ENCODE assay signal across 15 mouse cellular contexts in the genomic region with DNA sequence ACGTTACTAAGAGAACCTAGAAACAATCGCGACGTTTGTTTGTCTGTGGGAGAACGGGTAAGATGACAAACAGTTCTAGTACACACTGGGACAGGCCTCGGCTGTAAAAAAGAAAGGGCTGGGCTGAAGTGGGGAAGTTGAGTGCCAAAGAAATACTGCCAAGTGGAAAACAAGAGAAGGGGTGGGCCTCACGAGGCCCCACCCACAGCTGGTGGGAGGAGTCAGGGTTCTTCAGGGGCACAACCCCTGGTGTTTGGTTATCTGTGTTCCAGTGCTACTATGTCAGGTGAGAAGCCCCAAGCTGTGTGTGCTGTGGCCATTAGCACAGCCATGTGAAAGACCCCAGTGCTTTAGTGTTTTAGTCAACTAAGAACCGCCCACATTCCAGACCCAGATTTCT. TPM values are rescaled to one million over a fixed set of nuclear protein-coding genes. Genes with fewer than 3 reads are reported as not detected.
DNase-seq lines count a peak whose midpoint lies in the region; ATAC-seq and TF ChIP-seq lines count a peak whose summit lies in the region.
"Had no signal": no experiment of that assay in that cellular context is flagged by ENCODE, and none has a peak within 500 bp of the region (broad histone marks: within the 10 kb centered on the region; RNA-seq: fewer than 3 reads in every experiment).

No protein-coding gene starts in this region.

- H3K4me2 ChIP-seq in heart, postnatal 0 days (ENCODE audit: low read depth, low read length), result no peak overlapping the region
- no peak overlapping the region for H3K4me2 ChIP-seq in intestine, embryonic 16.5 days (ENCODE audit: low read depth, low read length)
- H3K4me2 ChIP-seq: embryonic facial prominence, embryonic 12.5 days; forebrain, embryonic 12.5 days; liver, embryonic 12.5 days; midbrain, embryonic 13.5 days had no signal

- no peak overlapping the region for H3K4me3 ChIP-seq in heart, postnatal 0 days (ENCODE audit: low read depth, low read length)
- no peak overlapping the region for H3K4me3 ChIP-seq in MEL (ENCODE audit: control insufficient read depth in 1 of 2, insufficient read depth in 1 of 2, low read depth in 2 of 2, low read length in 2 of 2)
- no peak overlapping the region for H3K4me3 ChIP-seq in intestine, embryonic 16.5 days (ENCODE audit: low read length)
- H3K4me3 ChIP-seq: embryonic facial prominence, embryonic 12.5 days; forebrain, embryonic 12.5 days; liver, embryonic 12.5 days; midbrain, embryonic 13.5 days had no signal

- WGBS in heart, postnatal 0 days, result 53% methylated on average over 8 of the region's 8 CpGs
- WGBS in intestine, embryonic 16.5 days, result 47% methylated on average over 8 of the region's 8 CpGs

- no peak overlapping the region for H3K9ac ChIP-seq in heart, postnatal 0 days (replicated peaks; ENCODE audit: low read depth, low read length)
- H3K9ac ChIP-seq in MEL (ENCODE audit: control insufficient read depth, low read depth, low read length, poor library complexity, severe bottlenecking), result no peak overlapping the region
- no peak overlapping the region for H3K9ac ChIP-seq in intestine, embryonic 16.5 days (ENCODE audit: low read depth, low read length)
- H3K9ac ChIP-seq: embryonic facial prominence, embryonic 12.5 days; forebrain, embryonic 12.5 days; liver, embryonic 12.5 days; midbrain, embryonic 13.5 days had no signal

- TF ChIP-seq CTCF in heart, postnatal 0 days (IDR thresholded peaks at IDR 0.05; ENCODE audit: low read depth), result no peak
- no peak for TF ChIP-seq CTCF in MEL (IDR thresholded peaks at IDR 0.05 in 2 of 3, conservative IDR thresholded peaks at IDR 0.05 in 1 of 3; ENCODE audit: control insufficient read depth in 1 of 3, insufficient read depth in 1 of 3, low read depth in 2 of 3, low read length in 3 of 3, poor library complexity in 1 of 3, severe bottlenecking in 1 of 3)

- H3K4me1 ChIP-seq in heart, postnatal 0 days (ENCODE audit: control insufficient read depth, insufficient read depth), result peaks cover 6% of the 10 kb centered on the region; the same call in 1 of the 2 replicates
- no peaks in the 10 kb centered on the region for H3K4me1 ChIP-seq in MEL (ENCODE audit: control insufficient read depth in 1 of 2, insufficient read depth in 2 of 2, low read length in 2 of 2)
- peaks cover 2% of the 10 kb centered on the region; the same call in 1 of the 2 replicates for H3K4me1 ChIP-seq in intestine, embryonic 16.5 days (ENCODE audit: control insufficient read depth, insufficient read depth, low read length)

- no peaks in the 10 kb centered on the region for H3K36me3 ChIP-seq in heart, postnatal 0 days (replicated peaks; ENCODE audit: control insufficient read depth, insufficient read depth, low read length)
- H3K36me3 ChIP-seq in MEL (ENCODE audit: control insufficient read depth in 1 of 2, insufficient read depth in 2 of 2, low read length in 2 of 2), result no peaks in the 10 kb centered on the region
- H3K36me3 ChIP-seq in intestine, embryonic 16.5 days (ENCODE audit: control insufficient read depth, insufficient read depth, low read length), result 0 out of 2 replicates have a peak, but pooled peaks cover 2% of the 10 kb centered on the region
- H3K36me3 ChIP-seq: embryonic facial prominence, embryonic 12.5 days; forebrain, embryonic 12.5 days; liver, embryonic 12.5 days had no signal

- DNase-seq in heart, postnatal 0 days (ENCODE audit: low spot score), result peak; percentile 37
- DNase-seq in heart, postnatal 14 days, result no peak
- DNase-seq in MEL (ENCODE audit: low read depth, low spot score), result peak; percentile 64
- no peak for DNase-seq in cerebellum, postnatal 4 days (ENCODE audit: low spot score in 2 of 2)
- no peak for DNase-seq in gastrocnemius, postnatal 10 days
- DNase-seq in kidney, adult 18-20 months, result no peak
- DNase-seq: cerebellum, adult 2 months; gastrocnemius, postnatal 25 days; kidney, postnatal 4 days had no signal

- TF ChIP-seq POLR2A in MEL (IDR thresholded peaks at IDR 0.05; ENCODE audit: control insufficient read depth in 1 of 2, insufficient read depth in 1 of 2, low read depth in 1 of 2, low read length in 2 of 2, poor library complexity in 1 of 2), result no peak

- no peaks in the 10 kb centered on the region for H3K27me3 ChIP-seq in heart, postnatal 0 days (ENCODE audit: control insufficient read depth, insufficient read depth, low read length)
- H3K27me3 ChIP-seq in MEL (ENCODE audit: control insufficient read depth in 1 of 2, insufficient read depth in 2 of 2, low read length in 2 of 2), result no peaks in the 10 kb centered on the region
- H3K27me3 ChIP-seq in intestine, embryonic 16.5 days (replicated peaks; ENCODE audit: control insufficient read depth, insufficient read depth, low read length), result no peaks in the 10 kb centered on the region
- H3K27me3 ChIP-seq: embryonic facial prominence, embryonic 12.5 days; forebrain, embryonic 12.5 days; liver, embryonic 12.5 days; midbrain, embryonic 13.5 days had no signal

- no peaks in the 10 kb centered on the region for H3K79me2 ChIP-seq in MEL (ENCODE audit: control insufficient read depth, insufficient read depth, low read length, poor library complexity)

- no peak for TF ChIP-seq EP300 in heart, postnatal 0 days (IDR thresholded peaks at IDR 0.05; ENCODE audit: low read depth)
- no peak for TF ChIP-seq EP300 in MEL (IDR thresholded peaks at IDR 0.05; ENCODE audit: low read depth in 1 of 2, low read length in 2 of 2)

- ATAC-seq in heart, postnatal 0 days (ENCODE audit: insufficient read depth, low read depth), result peak; percentile 49; the same call in 1 of the 2 replicates
- ATAC-seq in intestine, embryonic 16.5 days, result peak; percentile 44
- peak; percentile 69 for ATAC-seq in megakaryocyte progenitor cell, adult 5-6 weeks (replicated peaks; ENCODE audit: poor library complexity)
- ATAC-seq: liver, embryonic 12.5 days; midbrain, embryonic 13.5 days had no signal

- no peaks in the 10 kb centered on the region for H3K9me3 ChIP-seq in heart, postnatal 0 days (replicated peaks; ENCODE audit: control insufficient read depth, low read length)
- H3K9me3 ChIP-seq in MEL (replicated peaks; ENCODE audit: insufficient read depth, low read length), result no peaks in the 10 kb centered on the region
- peaks cover 6% of the 10 kb centered on the region; the same call in 1 of the 2 replicates for H3K9me3 ChIP-seq in intestine, embryonic 16.5 days (ENCODE audit: control insufficient read depth, low read length)
- H3K9me3 ChIP-seq: embryonic facial prominence, embryonic 12.5 days; liver, embryonic 12.5 days; midbrain, embryonic 13.5 days had no signal

- intact Hi-C loops in heart, postnatal 14 days (cut with DNase I), result no loop called here

- peak overlapping the region; percentile 39; the same call in 1 of the 2 replicates for H3K27ac ChIP-seq in heart, postnatal 0 days (ENCODE audit: low read depth)
- no peak overlapping the region for H3K27ac ChIP-seq in MEL (ENCODE audit: control insufficient read depth, low read depth, low read length)
- H3K27ac ChIP-seq in intestine, embryonic 16.5 days (ENCODE audit: low read length), result no peak overlapping the region
- H3K27ac ChIP-seq: embryonic facial prominence, embryonic 12.5 days; forebrain, embryonic 12.5 days; liver, embryonic 12.5 days; midbrain, embryonic 13.5 days had no signal

- TF ChIP-seq RAD21 in MEL (IDR thresholded peaks at IDR 0.05; ENCODE audit: low read depth, low read length), result no peak

TF ChIP-seq in MEL, 35 proteins besides CTCF, POLR2A, EP300 and RAD21:
- no peak for TF ChIP-seq MEF2A (IDR thresholded peaks at IDR 0.05; ENCODE audit: extremely low read depth, insufficient replicate concordance, low read depth, low read length, poor library complexity, severe bottlenecking)
- no peak for TF ChIP-seq ETS1 (IDR thresholded peaks at IDR 0.05; ENCODE audit: low read depth, low read length)
- no peak for TF ChIP-seq SMC3 (IDR thresholded peaks at IDR 0.05; ENCODE audit: low read depth, low read length)
- TF ChIP-seq KAT2A (conservative IDR thresholded peaks at IDR 0.05; ENCODE audit: low read depth, low read length), result no peak
TF ChIP-seq in MEL: peak in this region for 0.

RNA-seq across cellular contexts. Expression of gene Pxylp1, which starts 22.4 kb away (rescaled TPM):
- total RNA-seq in heart, postnatal 0 days (2014; rRNA removed; ENCODE audit: low replicate concordance), result 27.3 and 89.9 TPM in 2 replicates
- polyA plus RNA-seq in heart, postnatal 0 days (2015; fragmentation: Nextera tagmentation; extraction: Ambion mirVana), result 12.8 and 14.4 TPM in 2 replicates
- total RNA-seq in heart, postnatal 14 days (2021), result 10 to 100 TPM; 17.4 to 20.9 TPM
- total RNA-seq in MEL (2012; rRNA removed), result 5.4 and 5.7 TPM in 2 replicates
- polyA plus RNA-seq in MEL (2012; ENCODE audit: insufficient read depth in 1 of 2, insufficient read length in 2 of 2, low read depth in 1 of 2, low replicate concordance in 2 of 2, missing spikeins in 1 of 2), result 1 to 10 TPM in 1 of 2 experiments, not detected in 1; 9.9 TPM
- polyA plus RNA-seq in intestine, embryonic 16.5 days (2015; fragmentation: Nextera tagmentation; extraction: Ambion mirVana), result 35.2 and 38.1 TPM in 2 replicates
- 68.2 and 90.6 TPM in 2 replicates for total RNA-seq in megakaryocyte progenitor cell, adult 5-6 weeks (2015)
- total RNA-seq in megakaryocyte progenitor cell, adult 5-6 weeks (2017), result 77.9 and 88.5 TPM in 2 replicates
- total RNA-seq in gastrocnemius, postnatal 10 days (2021), result 1 to 10 TPM; 4.5 to 7.4 TPM

Comparison
In these comparisons a context has a peak if more than half of its experiments do, and no peak if none do; other contexts are left out.
1. DNase-seq: peak in heart, postnatal 0 days (single experiment) and MEL (single experiment); none in heart, postnatal 14 days (0 of 2), cerebellum, postnatal 4 days (0 of 2), gastrocnemius, postnatal 10 days (single experiment) and kidney, adult 18-20 months (single experiment).
2. Peak in every context shown above with its lines, with median percentiles within 50 percentile points of each other: ATAC-seq.